Mouse (Mus musculus) urinary bladder, adult 18-20 months (tissue): ENCODE measurements around the gene Tex13c3.
"Not testable (repeated sequence)": the region's sequence is repeated elsewhere in the genome, so short reads cannot be mapped to it uniquely, and the experiment has no call there.

Source experiments
- DNase-seq, 2 experiments: peaks; one replicate each; pipeline ENCODE4 v3.0.0; 2022; ENCODE audit warnings: low spot score in 2 of 2, mixed read lengths in 2 of 2

Tex13c3 gene

GRCm38 (mm10) chrX:19481219-19481618 lies at the start of gene Tex13c3:
Gene Tex13c3, minus strand, starts transcription at chrX:19481319.
- DNase-seq, result not testable (repeated sequence)

- no peak for DNase-seq
These were observed 8.6 kb upstream of the Tex13c3 start for GRCm38 (mm10) chrX:19489731-19490130.
